Mouse (Mus musculus) stomach, postnatal 0 days (tissue): ENCODE measurements at regions not wholly inside any gene's neighbourhood (a gene's known extent, or its start where the extent isn't known, plus 50 kb on each side); places are given as distances from the start of the nearest gene placed in this dataset.

Source experiments
- CTCF ChIP-seq: IDR thresholded peaks from 2 replicates; pipeline ENCODE4 v1.5.1; 2016; ENCODE audit warnings: antibody characterized with exemption, low read depth, mild to moderate bottlenecking, moderate library complexity
- EP300 ChIP-seq: optimal IDR thresholded peaks from 2 replicates; pipeline ENCODE3; 2016; ENCODE audit warnings: antibody characterized with exemption

GRCm38 (mm10) chr9:43548883-43549282, 194.9 kb upstream of the Nectin1 start:
- TF ChIP-seq CTCF (no peak), EP300 (no peak)
